Mouse (Mus musculus) C2C12 (cell line): ENCODE data around the gene Jsrp1. TPM values are rescaled to one million over a fixed set of nuclear protein-coding genes. Genes with fewer than 3 reads are reported as not detected.
A peak's percentile ranks its signal among the peaks of the same experiment; 100 is the strongest.

Experiments used
- H3K27me3 ChIP-seq: one replicate; pipeline ENCODE4 v1.6.1; 2011; ENCODE audit not compliant: control insufficient read depth, insufficient read depth, insufficient read length
- H3K36me3 ChIP-seq: one replicate; pipeline ENCODE4 v1.6.1; 2011; ENCODE audit not compliant: control insufficient read depth, insufficient read depth
- H3K4me3 ChIP-seq: one replicate; pipeline ENCODE4 v1.5.1; 2011; ENCODE audit warnings: mild to moderate bottlenecking, control low read depth; ENCODE audit not compliant: poor library complexity, insufficient read depth, severe bottlenecking
- H3K79me2 ChIP-seq: one replicate; pipeline ENCODE4 v1.6.1; 2011; ENCODE audit not compliant: control insufficient read depth, insufficient read depth
- H3K79me3 ChIP-seq: one replicate; pipeline ENCODE4 v1.6.1; 2011; ENCODE audit warnings: low read depth, control low read depth
- H3ac ChIP-seq: one replicate; pipeline ENCODE3; 2011; ENCODE audit warnings: low read depth; ENCODE audit not compliant: control insufficient read depth, insufficient read length
- CEBPB ChIP-seq: IDR thresholded peaks from one replicate; pipeline ENCODE4 v1.6.1; 2011; ENCODE audit warnings: low read depth, mild to moderate bottlenecking, control low read depth, moderate library complexity
- CTCF ChIP-seq: IDR thresholded peaks from one replicate; pipeline ENCODE4 v1.5.1; 2011; ENCODE audit not compliant: control insufficient read depth, insufficient read depth, insufficient read length
- FOSL1 ChIP-seq: IDR thresholded peaks from one replicate; pipeline ENCODE4 v1.8.0; 2011; ENCODE audit warnings: mild to moderate bottlenecking, low read length; ENCODE audit not compliant: poor library complexity, insufficient read depth, severe bottlenecking
- MAX ChIP-seq: IDR thresholded peaks from one replicate; pipeline ENCODE4 v1.6.1; 2011; ENCODE audit warnings: mild to moderate bottlenecking, control low read depth
- MYOD1 ChIP-seq: IDR thresholded peaks from one replicate; pipeline ENCODE4 v1.6.1; 2011; ENCODE audit warnings: low read depth; ENCODE audit not compliant: control insufficient read depth, insufficient read length
- MYOG ChIP-seq: IDR thresholded peaks from one replicate; pipeline ENCODE4 v1.6.1; 2011; ENCODE audit not compliant: control insufficient read depth, insufficient read length; ENCODE audit errors: extremely low read depth
- USF1 ChIP-seq: IDR thresholded peaks from one replicate; pipeline ENCODE4 v1.6.1; 2011; ENCODE audit warnings: low read depth, mild to moderate bottlenecking, control low read depth, moderate library complexity
- polyA plus RNA-seq: library from polyadenylated mRNA; unstranded; fragments of >200 nt; fragmentation: generic; extraction: Trizol; gene quantifications from one replicate; pipeline ENCODE4 v1.2.1, GENCODE M21; 2012; ENCODE audit warnings: missing spikeins

Gene Jsrp1
- polyA plus RNA-seq, 1 experiment = 29.2 TPM

DNA sequence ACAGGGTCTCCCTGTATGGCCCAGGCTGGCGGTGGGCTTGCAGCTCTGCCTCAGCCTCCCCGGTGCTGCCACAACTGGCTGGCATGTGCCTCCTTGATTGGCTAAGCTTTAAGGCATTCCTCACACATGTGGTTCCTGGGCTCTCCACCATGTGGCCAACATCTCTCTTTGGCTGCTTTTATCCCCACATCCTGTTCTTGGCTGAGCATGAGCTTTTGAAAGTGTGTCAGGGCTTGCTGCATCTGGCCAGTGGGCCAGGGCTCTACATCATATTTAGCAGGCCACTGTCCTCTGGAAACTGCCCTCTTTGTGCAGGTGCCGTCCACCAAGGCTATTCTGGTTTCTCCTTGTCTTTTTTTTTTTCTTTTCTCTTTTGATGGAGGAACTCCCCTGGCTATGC is 43.0 kb upstream of the Jsrp1 start:
- peak overlapping the region; percentile 98 for H3K4me3 ChIP-seq
- peak; percentile 31 for TF ChIP-seq USF1
- TF ChIP-seq CTCF = no peak
- no peak for TF ChIP-seq MYOG
- no peak for TF ChIP-seq FOSL1
- TF ChIP-seq MAX = peak; percentile 94
- TF ChIP-seq CEBPB = no peak
- no peak for TF ChIP-seq MYOD1
- peaks cover 35% of the 10 kb centered on the region for H3K79me3 ChIP-seq
- no peak overlapping the region for H3ac ChIP-seq
- no peaks in the 10 kb centered on the region for H3K27me3 ChIP-seq
- peaks cover 21% of the 10 kb centered on the region for H3K36me3 ChIP-seq
- H3K79me2 ChIP-seq = peaks cover 73% of the 10 kb centered on the region

DNA sequence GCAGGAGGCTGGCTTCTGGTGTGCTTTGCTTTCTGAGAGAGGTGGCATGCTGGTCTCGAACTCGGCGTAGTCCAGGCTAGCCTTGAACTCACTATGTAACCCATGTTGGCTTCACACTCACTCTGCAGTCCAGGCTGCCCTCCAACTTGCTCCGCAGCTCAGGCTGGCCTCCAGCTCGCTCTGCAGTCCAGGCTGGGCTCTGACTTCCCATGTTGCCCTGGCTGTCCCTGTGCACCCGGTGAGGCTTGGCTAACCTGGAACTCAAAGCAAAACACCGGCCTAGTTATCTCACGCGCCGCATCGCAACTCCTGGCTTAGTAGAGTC is 42.4 kb upstream of the Jsrp1 start:
- no peaks in the 10 kb centered on the region for H3K27me3 ChIP-seq
- H3K79me2 ChIP-seq = peaks cover 73% of the 10 kb centered on the region
- H3K79me3 ChIP-seq = peaks cover 35% of the 10 kb centered on the region
- peak overlapping the region; percentile 80 for H3ac ChIP-seq
- H3K36me3 ChIP-seq = peaks cover 27% of the 10 kb centered on the region
- H3K4me3 ChIP-seq = peak overlapping the region; percentile 98
- TF ChIP-seq MYOG (no peak), CEBPB (no peak), MYOD1 (no peak), FOSL1 (no peak), MAX (no peak), CTCF (no peak), USF1 (no peak)

DNA sequence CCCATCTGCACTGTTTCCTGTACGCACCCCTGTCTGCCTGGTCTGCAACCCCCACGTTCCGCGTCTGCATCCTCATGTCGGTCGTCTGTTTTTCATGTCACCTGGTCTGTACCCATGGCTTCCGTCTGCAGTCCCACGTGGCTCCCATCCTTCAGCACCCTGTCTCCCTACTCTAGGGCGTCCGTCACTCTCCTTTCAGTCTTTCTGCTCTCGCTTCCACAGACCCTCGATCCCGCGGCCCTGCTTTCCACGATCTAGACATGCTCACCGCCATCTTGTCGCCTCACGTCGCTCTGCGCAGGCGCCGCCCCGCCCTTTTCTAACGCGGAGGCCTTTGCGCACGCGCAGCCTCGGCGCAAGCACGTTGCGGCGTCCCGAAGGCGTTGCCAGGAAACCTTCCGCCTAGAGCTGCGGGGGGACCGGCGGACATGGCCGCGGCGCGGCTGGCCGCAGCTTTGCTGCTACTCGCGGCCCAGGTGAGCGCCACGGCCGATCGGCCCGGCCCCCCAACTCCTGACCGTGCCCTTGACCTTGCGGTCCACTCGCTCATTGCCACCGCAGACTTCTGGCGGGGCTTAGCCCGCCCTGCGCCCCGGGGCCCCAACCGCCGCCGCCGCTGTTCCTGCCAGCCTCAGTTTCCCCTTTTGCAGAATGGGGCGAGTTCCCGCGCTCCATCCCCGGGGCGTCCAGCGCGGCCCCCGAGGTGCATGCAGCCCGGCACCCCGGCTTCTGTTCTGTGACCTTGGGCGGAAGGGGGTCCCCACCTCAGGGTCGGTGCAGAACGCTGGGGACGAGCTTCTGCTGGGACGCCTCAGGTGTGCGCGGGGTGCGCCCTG is 41.8 kb upstream of the Jsrp1 start, which contains the start of the genes Lsm7 and Sppl2b:
Gene Lsm7, minus strand, starts transcription at position 297 of the 836 bp plus-strand sequence.
Gene Sppl2b, plus strand, starts transcription at position 363 of the 836 bp plus-strand sequence.
- Histone ChIP-seq H3K79me2 (peaks cover 73% of the 10 kb centered on the region), H3K4me3 (peak within 1 kb of the TSS; percentile 98), H3ac (peak within 1 kb of the TSS; percentile 98), H3K27me3 (no peaks in the 10 kb centered on the region), H3K36me3 (peaks cover 29% of the 10 kb centered on the region), H3K79me3 (peaks cover 35% of the 10 kb centered on the region)
- TF ChIP-seq CTCF (no peak), MAX (no peak), FOSL1 (no peak), MYOG (no peak), CEBPB (no peak), USF1 (no peak), MYOD1 (no peak)

DNA sequence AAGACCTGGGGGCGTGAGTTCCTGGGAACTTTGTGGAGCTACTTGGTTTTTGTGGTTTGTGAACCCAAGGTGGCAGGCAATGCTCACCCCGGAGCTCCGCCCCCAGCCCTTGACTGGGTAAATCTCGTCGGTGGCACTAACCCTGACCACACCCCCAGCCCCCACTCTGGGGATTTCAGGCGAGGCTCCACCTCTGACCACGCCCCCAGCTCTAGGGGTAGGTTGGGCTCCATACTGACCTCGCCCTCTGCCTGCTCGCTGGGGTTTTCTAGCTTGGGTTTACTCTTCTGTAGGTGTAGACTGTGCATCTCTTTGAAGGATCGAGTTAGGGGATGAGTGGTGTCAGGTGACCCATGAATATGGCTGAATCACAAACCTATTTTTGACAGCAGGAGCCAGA is 35.3 kb upstream of the Jsrp1 start:
- Histone ChIP-seq H3K79me3 (peaks cover 6% of the 10 kb centered on the region), H3ac (no peak overlapping the region), H3K79me2 (peaks cover 9% of the 10 kb centered on the region), H3K36me3 (peaks cover 28% of the 10 kb centered on the region), H3K4me3 (no peak overlapping the region), H3K27me3 (peaks cover 20% of the 10 kb centered on the region)
- TF ChIP-seq FOSL1 = no peak
- TF ChIP-seq MYOD1 = no peak
- no peak for TF ChIP-seq MYOG
- TF ChIP-seq MAX = no peak
- TF ChIP-seq USF1 = peak; percentile 20

DNA sequence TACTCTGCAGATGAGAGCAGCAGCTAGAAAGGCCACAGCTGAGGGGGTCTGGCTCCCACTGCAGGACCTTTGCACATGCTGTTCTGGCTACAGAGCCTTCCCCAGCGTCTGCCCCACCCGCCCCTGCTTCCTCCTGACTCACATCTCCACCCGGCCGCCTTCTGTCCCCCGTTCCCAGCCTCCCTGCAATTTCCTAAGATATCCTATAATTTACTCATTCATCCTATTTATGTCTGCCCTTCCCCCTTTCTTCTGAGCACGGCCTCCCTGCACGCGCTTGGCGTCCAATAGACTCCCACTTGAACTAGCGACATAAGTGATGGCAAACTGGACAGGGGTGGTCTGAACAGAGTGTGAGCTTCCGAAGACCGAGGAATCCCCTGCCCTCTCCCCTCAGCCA is 32.4 kb upstream of the Jsrp1 start:
- Histone ChIP-seq H3K36me3 (peaks cover 3% of the 10 kb centered on the region), H3K27me3 (peaks cover 41% of the 10 kb centered on the region), H3K79me3 (no peaks in the 10 kb centered on the region), H3ac (no peak overlapping the region), H3K79me2 (no peaks in the 10 kb centered on the region), H3K4me3 (no peak overlapping the region)
- TF ChIP-seq MAX (no peak), CTCF (no peak), USF1 (no peak), CEBPB (no peak), FOSL1 (no peak), MYOD1 (no peak), MYOG (no peak)
